Mouse (Mus musculus): Measurements from ENCODE around the gene Tenm3. TPM values are rescaled to one million over a fixed set of nuclear protein-coding genes. Genes with fewer than 3 reads are reported as not detected.

Gene Tenm3
- polyA plus RNA-seq, 1 experiment from 2014 or later = 49.6 TPM

DNA sequence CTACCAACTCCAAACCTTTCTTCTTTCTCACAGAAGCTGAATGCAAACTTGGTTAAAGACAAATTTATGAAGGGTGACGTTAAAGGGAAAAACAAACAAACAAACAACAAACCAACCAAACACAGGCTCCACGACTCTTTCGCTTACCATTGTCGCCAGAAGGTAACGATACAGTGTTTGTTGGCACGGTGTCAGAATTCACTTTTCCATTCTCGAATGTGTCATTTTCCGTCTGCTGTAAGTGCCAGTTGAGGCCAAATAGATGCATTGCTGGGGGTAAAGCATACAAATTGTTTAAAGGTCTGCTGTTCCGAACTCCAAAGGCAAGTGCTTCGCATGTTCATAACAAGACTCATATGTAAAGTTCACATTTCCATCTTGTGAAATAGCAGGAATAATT, 476.6 kb downstream of the Tenm3 start:
- 78% methylated on average over 10 of the region's 10 CpGs for WGBS
- no peak for ATAC-seq (replicated peaks)
- no peaks in the 10 kb centered on the region for H3K9me3 ChIP-seq

GRCm38 (mm10) chr8:48356849-48357248, 486.9 kb downstream of the Tenm3 start:
- no peaks in the 10 kb centered on the region for H3K36me3 ChIP-seq (replicated peaks)
- H3K4me2 ChIP-seq = no peak overlapping the region
- no peak overlapping the region for H3K27ac ChIP-seq
- no peaks in the 10 kb centered on the region for H3K27me3 ChIP-seq (replicated peaks)
- no peak for ATAC-seq (replicated peaks)
- no peaks in the 10 kb centered on the region for H3K4me1 ChIP-seq
- no peak overlapping the region for H3K9ac ChIP-seq
- 87% methylated on average over 2 of the region's 2 CpGs for WGBS
- H3K4me3 ChIP-seq = no peak overlapping the region
- H3K9me3 ChIP-seq = no peaks in the 10 kb centered on the region

More for the DNA sequence above, 476.6 kb downstream of the Tenm3 start:
- no peaks in the 10 kb centered on the region for H3K4me1 ChIP-seq
- no peaks in the 10 kb centered on the region for H3K27me3 ChIP-seq (replicated peaks)
- H3K27ac ChIP-seq = no peak overlapping the region
- no peak overlapping the region for H3K4me3 ChIP-seq
- no peak overlapping the region for H3K9ac ChIP-seq
- no peak overlapping the region for H3K4me2 ChIP-seq
- no peaks in the 10 kb centered on the region for H3K36me3 ChIP-seq (replicated peaks)

DNA sequence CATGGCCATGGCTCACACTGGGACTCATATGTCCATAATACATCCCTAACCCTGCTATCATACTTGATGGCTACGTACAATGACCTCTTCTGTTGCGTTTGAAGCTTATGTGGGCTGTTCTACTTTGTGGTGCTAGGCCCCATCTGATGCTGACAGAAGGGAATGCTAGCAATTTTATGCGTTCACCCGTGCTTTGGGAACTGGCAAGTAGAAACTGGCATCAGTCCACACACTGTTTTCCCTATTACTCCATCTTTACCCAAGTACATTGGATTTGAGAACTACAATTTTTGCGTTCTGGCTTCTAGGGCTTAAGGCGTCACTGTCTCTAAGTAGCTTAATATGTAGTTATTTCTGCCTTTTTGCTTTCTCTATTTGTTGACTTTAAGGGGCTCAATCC, 490.3 kb downstream of the Tenm3 start:
- H3K27ac ChIP-seq = no peak overlapping the region
- no peak for ATAC-seq (replicated peaks)
- 95% methylated on average over 6 of the region's 6 CpGs for WGBS
- H3K27me3 ChIP-seq (replicated peaks) = no peaks in the 10 kb centered on the region
- no peaks in the 10 kb centered on the region for H3K4me1 ChIP-seq
- H3K4me2 ChIP-seq = no peak overlapping the region
- no peaks in the 10 kb centered on the region for H3K9me3 ChIP-seq
- no peak overlapping the region for H3K4me3 ChIP-seq
- no peaks in the 10 kb centered on the region for H3K36me3 ChIP-seq (replicated peaks)
- no peak overlapping the region for H3K9ac ChIP-seq

- 92% methylated on average over 5 of the region's 5 CpGs for WGBS
- H3K4me3 ChIP-seq = no peak overlapping the region
- H3K27me3 ChIP-seq (replicated peaks) = no peaks in the 10 kb centered on the region
- ATAC-seq (replicated peaks) = no peak
- H3K4me1 ChIP-seq = no peaks in the 10 kb centered on the region
- H3K9ac ChIP-seq = no peak overlapping the region
- no peak overlapping the region for H3K4me2 ChIP-seq
- H3K27ac ChIP-seq = no peak overlapping the region
- H3K9me3 ChIP-seq = no peaks in the 10 kb centered on the region
- no peaks in the 10 kb centered on the region for H3K36me3 ChIP-seq (replicated peaks)
These were observed 494.9 kb downstream of the Tenm3 start for GRCm38 (mm10) chr8:48348901-48349300.

DNA sequence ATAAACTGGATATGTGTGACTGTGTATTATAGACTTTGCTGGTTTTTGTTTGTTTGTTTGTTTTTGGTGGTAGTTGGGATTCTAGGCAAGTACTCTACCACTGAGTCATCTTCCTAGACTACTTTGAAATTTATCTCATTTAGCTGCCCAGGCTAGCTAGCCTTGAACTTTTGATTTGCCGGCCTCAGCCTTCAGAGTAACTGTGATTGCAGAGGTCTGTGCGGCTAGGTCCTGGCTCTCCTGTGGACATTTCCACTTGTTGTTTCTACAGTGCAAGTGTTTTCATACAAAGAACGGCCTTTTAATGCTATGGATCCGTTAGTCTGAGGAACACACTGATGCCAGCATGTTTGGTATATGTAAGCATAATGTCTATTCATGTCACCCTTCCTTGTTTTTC, 495.4 kb downstream of the Tenm3 start:
- 97% methylated on average over 4 of the region's 4 CpGs for WGBS

GRCm38 (mm10) chr8:48343067-48343420, 500.7 kb downstream of the Tenm3 start:
- no peak; the same call in 1 of the 2 replicates for ATAC-seq (replicated peaks)
- Histone ChIP-seq H3K27ac (0 out of 2 replicates have a peak overlapping the region, but pooled peaks have one; percentile 5), H3K4me3 (no peak overlapping the region), H3K36me3 (replicated peaks) (no peaks in the 10 kb centered on the region), H3K27me3 (replicated peaks) (0 out of 2 replicates have a peak, but pooled peaks cover 3% of the 10 kb centered on the region), H3K4me1 (peaks cover 13% of the 10 kb centered on the region), H3K9me3 (no peaks in the 10 kb centered on the region), H3K4me2 (no peak overlapping the region), H3K9ac (no peak overlapping the region; the same call in 1 of the 2 replicates)
- 58% methylated on average over 18 of the region's 18 CpGs for WGBS

More for the DNA sequence above, 495.4 kb downstream of the Tenm3 start:
- ATAC-seq (replicated peaks) = no peak
- no peaks in the 10 kb centered on the region for H3K36me3 ChIP-seq (replicated peaks)
- no peak overlapping the region for H3K4me3 ChIP-seq
- H3K27ac ChIP-seq = no peak overlapping the region
- no peak overlapping the region for H3K4me2 ChIP-seq
- no peak overlapping the region for H3K9ac ChIP-seq
- no peaks in the 10 kb centered on the region for H3K9me3 ChIP-seq
- H3K27me3 ChIP-seq (replicated peaks) = no peaks in the 10 kb centered on the region
- H3K4me1 ChIP-seq = no peaks in the 10 kb centered on the region

DNA sequence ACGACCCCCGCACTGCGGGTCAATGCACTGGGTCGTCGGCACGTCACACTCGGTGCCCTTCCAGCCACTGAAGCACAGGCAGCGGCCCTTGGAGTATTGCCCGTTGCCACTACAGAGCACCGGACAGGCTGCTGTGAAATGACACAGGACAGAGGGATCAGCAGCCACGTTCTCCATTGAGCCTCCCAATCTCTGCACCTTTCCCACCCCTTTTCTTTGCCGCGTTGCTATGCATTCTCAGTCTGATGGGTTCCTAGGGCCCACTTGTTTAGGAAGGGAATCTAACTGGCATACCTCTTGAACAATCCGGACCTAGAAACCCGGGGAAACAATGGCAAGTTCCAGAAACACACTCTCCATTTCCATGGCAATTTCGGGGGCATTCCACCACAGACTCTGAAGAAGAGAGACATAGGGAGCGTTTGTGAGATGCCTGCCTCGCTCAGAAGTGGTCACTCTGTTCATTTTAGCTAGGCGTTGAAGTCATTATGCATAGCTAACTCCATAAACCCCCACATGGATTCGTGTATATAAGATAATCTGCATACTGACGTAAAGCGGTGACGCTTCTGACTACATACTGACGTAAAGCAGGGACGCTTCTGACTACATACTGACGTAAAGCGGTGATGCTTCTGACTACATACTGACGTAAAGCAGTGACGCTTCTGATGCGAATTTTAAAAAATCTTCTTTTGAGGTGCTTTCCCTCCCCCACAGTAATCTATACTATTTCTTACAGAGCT, 501.3 kb downstream of the Tenm3 start:
- Histone ChIP-seq H3K36me3 (replicated peaks) (no peaks in the 10 kb centered on the region), H3K27me3 (replicated peaks) (0 out of 2 replicates have a peak, but pooled peaks cover 3% of the 10 kb centered on the region), H3K9me3 (no peaks in the 10 kb centered on the region), H3K9ac (no peak overlapping the region), H3K4me3 (peak overlapping the region; percentile 25), H3K4me2 (peak overlapping the region; percentile 52), H3K27ac (peak overlapping the region; percentile 19; the same call in 1 of the 2 replicates), H3K4me1 (peaks cover 13% of the 10 kb centered on the region)
- ATAC-seq (replicated peaks) = peak; percentile 73
- WGBS = 28% methylated on average over 30 of the region's 30 CpGs

GRCm38 (mm10) chr8:48341692-48342091, 502.1 kb downstream of the Tenm3 start:
- Histone ChIP-seq H3K4me2 (no peak overlapping the region), H3K27ac (no peak overlapping the region), H3K36me3 (replicated peaks) (no peaks in the 10 kb centered on the region), H3K27me3 (replicated peaks) (0 out of 2 replicates have a peak, but pooled peaks cover 3% of the 10 kb centered on the region), H3K4me3 (no peak overlapping the region), H3K9ac (no peak overlapping the region), H3K4me1 (peaks cover 13% of the 10 kb centered on the region), H3K9me3 (no peaks in the 10 kb centered on the region)
- 13% methylated on average over 4 of the region's 4 CpGs for WGBS
- no peak for ATAC-seq (replicated peaks)

DNA sequence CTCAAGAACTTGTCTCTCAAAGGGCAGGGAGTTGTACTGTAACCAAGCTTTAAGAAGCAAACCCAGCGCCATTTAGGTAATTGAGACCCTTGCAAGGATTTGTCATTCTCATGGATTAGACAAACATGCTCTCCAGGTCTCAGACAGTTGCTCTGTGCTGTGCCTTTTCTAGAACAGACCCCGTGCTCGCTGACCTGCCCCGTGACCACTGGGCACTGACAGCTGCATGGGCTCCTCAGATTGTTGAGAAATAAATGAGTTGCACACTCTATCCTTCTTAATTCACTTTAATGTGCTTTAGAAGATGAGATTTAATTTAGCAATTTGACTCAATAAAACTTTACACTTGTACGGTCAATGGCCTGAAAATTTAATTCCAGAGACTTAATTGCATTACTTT, 502.5 kb downstream of the Tenm3 start:
- H3K27me3 ChIP-seq (replicated peaks) = 0 out of 2 replicates have a peak, but pooled peaks cover 3% of the 10 kb centered on the region
- H3K4me3 ChIP-seq = no peak overlapping the region
- H3K36me3 ChIP-seq (replicated peaks) = no peaks in the 10 kb centered on the region
- ATAC-seq (replicated peaks) = no peak
- no peak overlapping the region for H3K4me2 ChIP-seq
- 37% methylated on average over 5 of the region's 5 CpGs for WGBS
- no peak overlapping the region for H3K27ac ChIP-seq
- peaks cover 13% of the 10 kb centered on the region for H3K4me1 ChIP-seq
- no peaks in the 10 kb centered on the region for H3K9me3 ChIP-seq
- H3K9ac ChIP-seq = no peak overlapping the region

DNA sequence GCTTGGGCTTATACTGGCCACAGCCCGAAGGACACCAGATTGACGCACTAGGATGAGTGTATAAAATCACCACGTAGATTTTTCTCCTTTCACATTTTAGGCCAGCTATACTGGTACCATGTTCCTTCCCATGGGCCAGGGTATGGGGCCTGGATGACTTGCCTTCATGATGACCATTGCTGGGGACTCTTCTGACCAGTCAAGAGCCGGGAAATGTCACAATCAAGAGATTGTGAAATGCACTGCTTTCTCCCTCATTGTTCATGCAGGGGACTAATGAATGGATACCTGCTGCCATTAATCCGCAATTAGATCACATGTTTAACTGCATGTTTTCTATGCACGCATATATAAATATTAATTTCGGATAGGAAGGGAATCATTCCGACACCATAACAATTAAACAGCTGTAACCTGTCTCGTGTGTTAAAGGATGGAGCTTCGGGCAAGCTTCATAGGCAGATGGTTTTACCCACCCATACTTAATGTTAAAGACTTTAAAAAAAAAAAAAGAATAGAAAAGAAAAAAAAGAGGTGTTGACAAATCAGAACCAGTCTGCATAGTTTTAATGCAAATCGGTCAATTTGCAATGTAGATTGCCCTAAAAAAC, 521.0 kb downstream of the Tenm3 start:
- no peak for ATAC-seq (replicated peaks)
- 70% methylated on average over 11 of the region's 11 CpGs for WGBS
- H3K4me3 ChIP-seq = no peak overlapping the region
- H3K27me3 ChIP-seq (replicated peaks) = no peaks in the 10 kb centered on the region
- H3K4me2 ChIP-seq = no peak overlapping the region
- H3K36me3 ChIP-seq (replicated peaks) = no peaks in the 10 kb centered on the region
- no peak overlapping the region for H3K9ac ChIP-seq
- H3K4me1 ChIP-seq = no peaks in the 10 kb centered on the region
- no peaks in the 10 kb centered on the region for H3K9me3 ChIP-seq
- H3K27ac ChIP-seq = no peak overlapping the region

GRCm38 (mm10) chr8:48322240-48322639, 521.5 kb downstream of the Tenm3 start:
- Histone ChIP-seq H3K36me3 (replicated peaks) (no peaks in the 10 kb centered on the region), H3K4me2 (no peak overlapping the region), H3K27me3 (replicated peaks) (no peaks in the 10 kb centered on the region), H3K9me3 (no peaks in the 10 kb centered on the region), H3K4me3 (no peak overlapping the region), H3K27ac (no peak overlapping the region), H3K9ac (no peak overlapping the region), H3K4me1 (no peaks in the 10 kb centered on the region)
- 94% methylated on average over 6 of the region's 6 CpGs for WGBS
- no peak for ATAC-seq (replicated peaks)

- H3K27me3 ChIP-seq (replicated peaks) = no peaks in the 10 kb centered on the region
- H3K4me2 ChIP-seq = no peak overlapping the region
- no peak overlapping the region for H3K9ac ChIP-seq
- H3K36me3 ChIP-seq (replicated peaks) = no peaks in the 10 kb centered on the region
- no peak for ATAC-seq (replicated peaks)
- H3K27ac ChIP-seq = no peak overlapping the region
- WGBS = 80% methylated on average over 3 of the region's 3 CpGs
- H3K4me1 ChIP-seq = no peaks in the 10 kb centered on the region
- H3K4me3 ChIP-seq = no peak overlapping the region
- H3K9me3 ChIP-seq = no peaks in the 10 kb centered on the region
These were observed 524.1 kb downstream of the Tenm3 start for GRCm38 (mm10) chr8:48319674-48320073.

GRCm38 (mm10) chr8:48317498-48317897, 526.3 kb downstream of the Tenm3 start:
- Histone ChIP-seq H3K9me3 (no peaks in the 10 kb centered on the region), H3K4me2 (no peak overlapping the region), H3K4me1 (peaks cover 11% of the 10 kb centered on the region), H3K4me3 (no peak overlapping the region), H3K27me3 (replicated peaks) (no peaks in the 10 kb centered on the region), H3K36me3 (replicated peaks) (no peaks in the 10 kb centered on the region), H3K9ac (no peak overlapping the region), H3K27ac (no peak overlapping the region)
- WGBS = 94% methylated on average over 10 of the region's 10 CpGs
- no peak for ATAC-seq (replicated peaks)
